Mouse (Mus musculus): ENCODE results near the gene Hist1h2bn.
A peak's percentile ranks its signal among the peaks of the same experiment; 100 is the strongest.
"Not testable (repeated sequence)": the region's sequence is repeated elsewhere in the genome, so short reads cannot be mapped to it uniquely, and the experiment has no call there.

The Hist1h2bn gene

GRCm38 (mm10) chr13:21753524-21754285, at the start of gene Hist1h2bn, which contains the start of gene Hist1h2ak:
TSS of gene Hist1h2bn (plus strand) at chr13:21754123.
TSS of gene Hist1h2ak (minus strand) at chr13:21753827.
- DNase-seq (ENCODE audit: low spot score in 2 of 2): peak; percentile 82 to 88

DNA sequence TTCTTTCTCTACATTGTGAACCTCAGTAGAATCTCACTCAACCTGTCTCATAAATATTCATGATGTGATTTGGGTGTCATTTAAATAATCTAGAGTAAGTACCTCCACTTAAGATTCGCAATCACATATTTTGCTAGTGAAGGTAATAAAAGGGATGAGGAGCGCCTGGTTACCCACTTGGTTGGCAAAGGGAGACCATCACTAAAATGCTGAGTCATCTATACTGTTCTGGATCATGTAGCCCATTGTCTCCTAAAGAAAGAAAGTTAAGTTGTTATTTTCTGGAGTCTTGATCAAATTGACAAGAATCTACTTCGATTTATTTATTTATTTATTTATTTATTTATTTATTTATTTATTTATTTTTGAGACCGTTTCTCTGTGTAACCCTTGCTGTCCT, 47.3 kb upstream of the Hist1h2bn start:
- DNase-seq (ENCODE audit: low spot score in 2 of 2): no peak

GRCm38 (mm10) chr13:21710031-21710711, 43.8 kb upstream of the Hist1h2bn start:
- peak; percentile 60 to 93 for DNase-seq (ENCODE audit: low spot score in 2 of 2)

GRCm38 (mm10) chr13:21710821-21711525, 43.0 kb upstream of the Hist1h2bn start:
- peak in 1 of 2 experiments; percentile 89 for DNase-seq (ENCODE audit: low spot score in 2 of 2)

- no peak for DNase-seq (ENCODE audit: low spot score in 2 of 2)
Measured at GRCm38 (mm10) chr13:21711698-21712097, 42.2 kb upstream of the Hist1h2bn start.

- DNase-seq (ENCODE audit: low spot score in 2 of 2): peak in 1 of 2 experiments; percentile 79
Measured at GRCm38 (mm10) chr13:21714725-21715124, 39.2 kb upstream of the Hist1h2bn start.

DNA sequence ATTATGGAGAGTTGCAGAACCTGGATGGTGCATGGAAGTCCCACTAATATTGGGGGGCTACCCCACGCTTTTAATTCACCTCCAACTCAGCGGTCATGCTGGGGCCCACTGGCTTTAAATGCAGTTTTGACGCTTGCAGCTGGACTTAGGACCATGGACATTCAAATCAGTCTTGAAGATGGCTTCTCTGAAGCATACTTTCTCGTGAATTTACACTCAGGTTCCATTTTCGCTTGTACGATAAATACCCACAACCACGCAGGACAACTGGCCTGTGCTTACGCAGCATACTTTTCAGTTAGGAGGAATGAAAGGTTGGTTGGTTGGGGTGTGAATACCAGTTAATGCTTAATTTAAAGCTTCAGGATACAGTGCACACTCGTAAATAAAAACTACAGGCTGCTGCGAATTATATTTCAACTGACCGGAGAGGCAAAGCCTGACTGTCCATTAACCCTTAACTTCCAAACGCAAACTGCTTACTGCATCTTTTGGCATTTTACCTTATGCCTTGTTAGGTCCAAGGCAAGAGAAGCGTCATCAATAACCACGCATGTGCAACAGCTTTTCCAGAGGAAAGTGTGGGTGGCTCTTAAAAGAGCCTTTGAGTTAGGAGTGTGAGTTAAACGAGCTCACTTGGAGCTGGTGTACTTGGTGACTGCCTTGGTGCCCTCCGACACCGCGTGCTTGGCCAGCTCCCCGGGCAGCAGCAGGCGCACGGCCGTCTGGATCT, 38.6 kb upstream of the Hist1h2bn start:
- DNase-seq (ENCODE audit: low spot score in 2 of 2): no peak

- peak; percentile 92 to 95 for DNase-seq (ENCODE audit: low spot score in 2 of 2)
Measured at GRCm38 (mm10) chr13:21715864-21716539, 37.9 kb upstream of the Hist1h2bn start, which contains the start of the genes Hist1h2bl and Hist1h2ai. TSS of gene Hist1h2bl (minus strand) at chr13:21716143. TSS of gene Hist1h2ai (plus strand) at chr13:21716422.

GRCm38 (mm10) chr13:21716540-21717391, 37.2 kb upstream of the Hist1h2bn start:
- peak in 1 of 2 experiments; percentile 16 for DNase-seq (ENCODE audit: low spot score in 2 of 2)

DNA sequence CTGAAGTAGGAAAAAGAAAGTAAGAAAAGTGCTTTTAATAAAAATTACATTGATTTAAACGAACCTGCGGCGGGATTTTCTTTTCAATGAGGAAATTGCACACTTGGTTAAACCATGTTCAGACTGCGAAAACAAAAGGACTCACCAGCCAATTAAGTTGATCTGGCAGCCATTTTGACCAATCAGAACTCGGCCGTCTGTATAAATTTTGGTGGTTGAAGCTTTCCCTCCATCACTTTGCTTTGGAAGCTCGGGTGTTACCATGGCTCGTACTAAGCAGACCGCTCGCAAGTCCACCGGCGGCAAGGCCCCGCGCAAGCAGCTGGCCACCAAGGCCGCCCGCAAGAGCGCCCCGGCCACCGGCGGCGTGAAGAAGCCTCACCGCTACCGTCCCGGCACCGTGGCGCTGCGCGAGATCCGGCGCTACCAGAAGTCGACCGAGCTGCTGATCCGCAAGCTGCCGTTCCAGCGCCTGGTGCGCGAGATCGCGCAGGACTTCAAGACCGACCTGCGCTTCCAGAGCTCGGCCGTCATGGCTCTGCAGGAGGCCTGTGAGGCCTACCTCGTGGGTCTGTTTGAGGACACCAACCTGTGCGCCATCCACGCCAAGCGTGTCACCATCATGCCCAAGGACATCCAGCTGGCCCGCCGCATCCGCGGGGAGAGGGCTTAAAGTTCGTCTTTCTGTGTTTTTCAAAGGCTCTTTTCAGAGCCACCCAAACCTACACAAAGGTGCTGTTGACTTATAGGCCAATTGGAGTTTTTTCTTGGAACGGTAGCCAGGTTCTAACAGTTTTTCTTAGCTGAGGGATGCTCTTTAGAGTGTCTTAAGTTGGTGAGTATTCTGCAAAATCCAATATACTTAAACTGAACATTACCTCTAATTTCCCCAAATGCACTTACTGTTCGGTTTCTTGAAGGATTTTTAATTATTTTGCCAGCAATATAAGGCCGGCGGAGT, 36.2 kb upstream of the Hist1h2bn start, which contains the start of gene Hist1h3h:
Gene Hist1h3h (plus strand): TSS at position 263 of the 961 bp plus-strand sequence.
- DNase-seq (ENCODE audit: low spot score in 2 of 2): peak; percentile 73 to 92

GRCm38 (mm10) chr13:21718381-21719080, 35.4 kb upstream of the Hist1h2bn start:
- DNase-seq (ENCODE audit: low spot score in 2 of 2): no peak

DNA sequence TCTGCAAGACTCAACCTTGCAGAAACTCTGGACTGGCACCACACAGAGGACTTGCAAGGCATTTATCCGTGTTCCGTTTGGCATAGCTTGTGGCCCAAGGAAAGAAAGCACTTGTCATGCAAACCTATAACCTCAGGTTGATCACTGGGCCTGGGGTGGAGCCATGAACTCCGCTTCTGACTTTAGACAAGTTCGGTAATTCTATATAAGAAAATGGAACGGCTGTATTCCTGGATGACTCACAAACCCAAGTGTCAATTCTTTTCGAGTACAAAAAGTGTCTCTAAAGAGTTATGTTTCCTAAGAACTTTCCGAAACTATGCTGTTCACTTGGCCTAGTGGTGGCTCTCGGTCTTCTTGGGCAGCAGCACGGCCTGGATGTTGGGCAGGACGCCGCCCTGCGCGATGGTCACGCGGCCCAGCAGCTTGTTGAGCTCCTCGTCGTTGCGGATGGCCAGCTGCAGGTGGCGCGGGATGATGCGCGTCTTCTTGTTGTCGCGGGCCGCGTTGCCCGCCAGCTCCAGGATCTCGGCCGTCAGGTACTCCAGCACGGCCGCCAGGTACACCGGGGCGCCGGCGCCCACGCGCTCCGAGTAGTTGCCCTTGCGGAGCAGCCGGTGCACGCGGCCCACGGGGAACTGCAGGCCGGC, 32.7 kb upstream of the Hist1h2bn start:
- not testable (repeated sequence) for DNase-seq (ENCODE audit: low spot score in 2 of 2)

GRCm38 (mm10) chr13:21721757-21722372, 32.1 kb upstream of the Hist1h2bn start, which contains the start of gene Hist1h2bm:
TSS of gene Hist1h2bm (plus strand) at chr13:21722044.
- peak; percentile 74 to 80 for DNase-seq (ENCODE audit: low spot score in 2 of 2)

DNA sequence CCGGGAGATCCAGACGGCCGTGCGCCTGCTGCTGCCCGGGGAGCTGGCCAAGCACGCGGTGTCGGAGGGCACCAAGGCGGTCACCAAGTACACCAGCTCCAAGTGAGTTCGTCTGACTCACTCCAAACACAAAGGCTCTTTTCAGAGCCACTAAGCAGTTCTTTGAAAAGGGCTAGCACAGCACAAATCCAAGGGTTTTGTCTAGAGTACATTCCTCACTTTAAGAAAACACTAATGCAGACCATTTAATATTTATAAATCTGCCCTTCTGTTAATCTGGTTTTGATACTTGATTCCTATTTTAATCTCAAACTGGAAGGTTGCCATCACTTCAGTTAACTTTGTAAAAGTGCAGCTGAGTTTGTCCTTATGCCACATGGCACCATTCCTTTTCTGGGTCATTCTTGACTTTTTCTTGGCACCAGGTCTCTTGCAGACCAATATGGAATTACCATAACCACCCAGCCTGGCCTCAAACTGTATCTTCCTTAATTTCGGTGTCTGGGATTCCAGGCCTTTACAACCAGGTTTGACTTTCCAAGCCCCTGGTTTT, 31.5 kb upstream of the Hist1h2bn start:
- no peak for DNase-seq (ENCODE audit: low spot score in 2 of 2)

DNA sequence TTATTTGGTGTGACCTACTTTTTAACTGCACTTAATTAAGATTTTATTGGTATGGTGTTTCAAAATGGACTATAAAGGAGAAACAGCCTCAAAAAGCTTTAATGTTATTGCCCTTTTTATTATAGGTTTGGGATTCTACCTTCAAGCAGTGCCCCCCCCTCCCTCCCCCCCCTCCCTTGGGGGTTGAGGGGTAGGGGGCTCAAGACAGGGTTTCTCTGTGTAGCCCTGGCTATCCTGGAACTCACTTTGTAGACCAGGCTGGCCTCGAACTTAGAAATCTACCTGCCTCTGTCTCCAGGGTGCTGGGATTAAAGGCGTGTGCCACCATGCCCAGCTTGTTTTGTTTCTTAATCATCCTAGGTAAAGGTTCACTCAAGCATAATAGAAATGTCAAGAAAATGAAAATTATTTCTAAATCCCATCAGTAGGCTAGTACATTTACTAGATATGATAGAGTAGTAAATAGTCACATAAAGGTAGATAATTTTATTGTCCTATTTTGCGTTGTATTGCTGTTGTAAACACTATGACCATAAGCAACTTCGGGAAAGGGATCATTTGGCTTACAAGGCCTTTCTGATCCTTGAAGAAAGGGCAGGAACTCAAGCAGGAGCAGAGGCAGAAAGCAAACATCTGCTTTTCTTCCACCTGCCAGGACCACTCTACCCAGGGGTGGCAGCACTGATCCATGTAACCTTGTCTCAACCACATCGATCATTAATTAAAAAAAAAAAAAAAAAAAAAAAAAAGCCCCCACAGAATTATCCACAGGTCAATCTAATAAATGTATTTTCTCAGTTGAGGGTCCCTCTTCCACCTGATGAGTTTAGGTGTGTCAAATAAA, 30.7 kb upstream of the Hist1h2bn start:
- no peak for DNase-seq (ENCODE audit: low spot score in 2 of 2)

All from left cerebral cortex, adult 9 months (tissue).